Mouse (Mus musculus): ENCODE data around the gene Ghrhr.

The Ghrhr gene

GRCm38 (mm10) chr6:55351712-55352111 lies 24.4 kb upstream of the Ghrhr start:
- no peak for DNase-seq (ENCODE audit: low read depth in 1 of 2, low spot score in 2 of 2)

GRCm38 (mm10) chr6:55353711-55354445 lies 22.2 kb upstream of the Ghrhr start:
- DNase-seq (ENCODE audit: low read depth in 1 of 2, low spot score in 2 of 2): no peak

GRCm38 (mm10) chr6:55354456-55355117 lies 21.5 kb upstream of the Ghrhr start:
- DNase-seq (ENCODE audit: low read depth in 1 of 2, low spot score in 2 of 2): no peak

GRCm38 (mm10) chr6:55355575-55355974 lies 20.5 kb upstream of the Ghrhr start:
- no peak for DNase-seq (ENCODE audit: low read depth in 1 of 2, low spot score in 2 of 2)

GRCm38 (mm10) chr6:55356017-55356703 lies 19.9 kb upstream of the Ghrhr start:
- no peak for DNase-seq (ENCODE audit: low read depth in 1 of 2, low spot score in 2 of 2)

- no peak for DNase-seq (ENCODE audit: low read depth in 1 of 2, low spot score in 2 of 2)
These were observed 19.0 kb upstream of the Ghrhr start for GRCm38 (mm10) chr6:55356976-55357635.

GRCm38 (mm10) chr6:55357636-55358031 lies 18.5 kb upstream of the Ghrhr start:
- no peak for DNase-seq (ENCODE audit: low read depth in 1 of 2, low spot score in 2 of 2)

- no peak for DNase-seq (ENCODE audit: low read depth in 1 of 2, low spot score in 2 of 2)
These were observed 17.4 kb upstream of the Ghrhr start for GRCm38 (mm10) chr6:55358731-55359143.

GRCm38 (mm10) chr6:55362663-55363062 lies 13.4 kb upstream of the Ghrhr start:
- no peak for DNase-seq (ENCODE audit: low read depth in 1 of 2, low spot score in 2 of 2)

- no peak for DNase-seq (ENCODE audit: low read depth in 1 of 2, low spot score in 2 of 2)
These were observed 9.0 kb upstream of the Ghrhr start for GRCm38 (mm10) chr6:55367126-55367525.

GRCm38 (mm10) chr6:55370831-55371230 lies 5.3 kb upstream of the Ghrhr start:
- no peak for DNase-seq (ENCODE audit: low read depth in 1 of 2, low spot score in 2 of 2)

- DNase-seq (ENCODE audit: low read depth in 1 of 2, low spot score in 2 of 2): no peak
These were observed 416 bp downstream of the Ghrhr start for GRCm38 (mm10) chr6:55376511-55376910.

GRCm38 (mm10) chr6:55377461-55377860 lies 1.4 kb downstream of the Ghrhr start:
- DNase-seq (ENCODE audit: low read depth in 1 of 2, low spot score in 2 of 2): no peak

GRCm38 (mm10) chr6:55379641-55380335 lies 3.7 kb downstream of the Ghrhr start:
- DNase-seq (ENCODE audit: low read depth in 1 of 2, low spot score in 2 of 2): no peak

- no peak for DNase-seq (ENCODE audit: low read depth in 1 of 2, low spot score in 2 of 2)
These were observed 5.9 kb downstream of the Ghrhr start for GRCm38 (mm10) chr6:55381966-55382365.

- no peak for DNase-seq (ENCODE audit: low read depth in 1 of 2, low spot score in 2 of 2)
These were observed 7.8 kb downstream of the Ghrhr start for GRCm38 (mm10) chr6:55383897-55384296.

- no peak for DNase-seq (ENCODE audit: low read depth in 1 of 2, low spot score in 2 of 2)
These were observed 8.4 kb downstream of the Ghrhr start for GRCm38 (mm10) chr6:55384356-55384951.

GRCm38 (mm10) chr6:55388546-55389169 lies 12.6 kb downstream of the Ghrhr start:
- no peak for DNase-seq (ENCODE audit: low read depth in 1 of 2, low spot score in 2 of 2)

- DNase-seq (ENCODE audit: low read depth in 1 of 2, low spot score in 2 of 2): no peak
These were observed 13.2 kb downstream of the Ghrhr start for GRCm38 (mm10) chr6:55389321-55389720.

GRCm38 (mm10) chr6:55391814-55392213 lies 15.7 kb downstream of the Ghrhr start:
- no peak for DNase-seq (ENCODE audit: low read depth in 1 of 2, low spot score in 2 of 2)

Data from monocyte, adult 2 months (primary cell).